Mouse (Mus musculus) layer of hippocampus, adult 9-11 months (tissue): ENCODE results near the gene Hes2.

Source experiments
- DNase-seq: peaks from one replicate; pipeline ENCODE4 v3.0.0; 2022

The Hes2 gene

GRCm38 (mm10) chr4:152160748-152161147 lies 2.1 kb downstream of the Hes2 start:
- DNase-seq: no peak

GRCm38 (mm10) chr4:152161601-152162000 lies 2.9 kb downstream of the Hes2 start:
- DNase-seq: no peak

GRCm38 (mm10) chr4:152162748-152163147 lies 4.1 kb downstream of the Hes2 start:
- DNase-seq: no peak

GRCm38 (mm10) chr4:152165036-152165931 lies 6.6 kb downstream of the Hes2 start:
- no peak for DNase-seq

GRCm38 (mm10) chr4:152168052-152168451 lies 9.4 kb downstream of the Hes2 start:
- no peak for DNase-seq

GRCm38 (mm10) chr4:152169103-152169502 lies 10.4 kb downstream of the Hes2 start:
- no peak for DNase-seq

GRCm38 (mm10) chr4:152170286-152170685 lies 11.6 kb downstream of the Hes2 start:
- DNase-seq: no peak

GRCm38 (mm10) chr4:152171543-152171942 lies 12.9 kb downstream of the Hes2 start:
- DNase-seq: no peak

GRCm38 (mm10) chr4:152173041-152173440 lies 14.4 kb downstream of the Hes2 start:
- peak; percentile 71 for DNase-seq

GRCm38 (mm10) chr4:152173956-152174355 lies 15.3 kb downstream of the Hes2 start:
- no peak for DNase-seq

GRCm38 (mm10) chr4:152176638-152177037 lies 18.0 kb downstream of the Hes2 start:
- no peak for DNase-seq

GRCm38 (mm10) chr4:152177174-152177536 lies 18.5 kb downstream of the Hes2 start:
- DNase-seq: no peak

GRCm38 (mm10) chr4:152177537-152178343 lies 19.1 kb downstream of the Hes2 start, which contains the start of gene Acot7:
Gene Acot7 (plus strand): TSS chr4:152178134.
- DNase-seq: peak; percentile 94

- DNase-seq: peak; percentile 57
Measured at GRCm38 (mm10) chr4:152178344-152178864, 19.7 kb downstream of the Hes2 start.

- no peak for DNase-seq
Measured at GRCm38 (mm10) chr4:152178916-152179705, 20.4 kb downstream of the Hes2 start.

GRCm38 (mm10) chr4:152179946-152180660 lies 21.4 kb downstream of the Hes2 start:
- DNase-seq: no peak

GRCm38 (mm10) chr4:152182205-152182604 lies 23.5 kb downstream of the Hes2 start:
- no peak for DNase-seq

GRCm38 (mm10) chr4:152184353-152185035 lies 25.8 kb downstream of the Hes2 start:
- DNase-seq: peak; percentile 69

- peak; percentile 57 for DNase-seq
Measured at GRCm38 (mm10) chr4:152185137-152185509, 26.5 kb downstream of the Hes2 start.

GRCm38 (mm10) chr4:152185510-152186204 lies 27.0 kb downstream of the Hes2 start:
- no peak for DNase-seq
